Mouse (Mus musculus) cerebellum, adult 2 months (tissue): ENCODE results near the gene Ssh2. TPM values are rescaled to one million over a fixed set of nuclear protein-coding genes. Genes with fewer than 3 reads are reported as not detected.

Source experiments
- DNase-seq, 2 experiments: peaks; one replicate each; pipeline ENCODE4 v3.0.0; 2021
- H3K27ac ChIP-seq: fragments of 200-500 bp; 2 replicates; pipeline ENCODE4 v1.5.1; 2012; ENCODE audit warnings: low read length, control low read depth, inconsistent platforms; ENCODE audit not compliant: insufficient read depth
- H3K27me3 ChIP-seq: fragments of 200-500 bp; 2 replicates; pipeline ENCODE4 v1.6.1; 2012; ENCODE audit warnings: inconsistent platforms, mild to moderate bottlenecking, low read length, moderate library complexity; ENCODE audit not compliant: control insufficient read depth, insufficient read depth
- H3K4me1 ChIP-seq: fragments of 200-500 bp; 2 replicates; pipeline ENCODE4 v1.6.1; 2011; ENCODE audit warnings: low read length; ENCODE audit not compliant: control insufficient read depth, insufficient read depth
- H3K4me3 ChIP-seq: fragments of 200-500 bp; replicated peaks from 2 replicates; pipeline ENCODE3; 2011; ENCODE audit warnings: mild to moderate bottlenecking, low read depth, low read length, control low read depth; ENCODE audit not compliant: insufficient read depth
- CTCF ChIP-seq: fragments of 200-500 bp; IDR thresholded peaks from 2 replicates; pipeline ENCODE4 v1.5.1; 2011; ENCODE audit warnings: low read depth, mild to moderate bottlenecking, control low read depth, low read length, moderate library complexity, borderline replicate concordance; ENCODE audit not compliant: insufficient read depth
- POLR2A ChIP-seq: fragments of 200-500 bp; IDR thresholded peaks from 2 replicates; pipeline ENCODE4 v1.6.1; 2011; ENCODE audit warnings: low read length, control low read depth, borderline replicate concordance; ENCODE audit not compliant: insufficient read depth
- whole genome bisulfite sequencing: fragments of 180-500 bp; shearing (Covaris S2); methylation state at CpG from one replicate; pipeline ENCODE4 v1.1.7; 2018; 5-methylcytosine and 5-hydroxymethylcytosine counted together
- polyA plus RNA-seq: library from polyadenylated mRNA; depleted of rRNA; stranded (reverse); fragments of >200 nt; gene quantifications from 2 replicates; pipeline ENCODE4 v1.2.3, GENCODE M21; 2012

The Ssh2 gene
- polyA plus RNA-seq, 1 experiment: 14.3 TPM

DNA sequence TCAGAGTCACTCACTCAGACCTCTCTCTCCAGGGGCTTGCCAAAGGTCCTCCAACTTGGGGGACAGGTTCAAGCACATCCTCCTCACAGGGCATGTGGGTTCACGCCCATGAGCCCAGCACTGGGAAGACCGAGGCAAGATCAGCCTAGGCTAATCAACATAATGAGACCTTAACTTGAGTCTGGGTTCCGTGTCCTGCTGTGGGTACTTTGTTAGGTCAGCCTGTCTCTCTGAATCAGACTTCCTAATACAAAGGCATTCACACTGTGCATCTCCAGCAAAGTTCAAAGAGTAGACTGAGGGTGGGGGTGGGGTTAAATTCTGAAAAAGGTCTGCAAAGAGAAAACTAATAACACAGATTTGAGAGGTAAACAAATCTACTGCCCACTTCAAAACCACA lies 249.0 kb downstream of the Ssh2 start:
- no peak for DNase-seq
- Histone ChIP-seq H3K27me3 (no peaks in the 10 kb centered on the region), H3K4me1 (no peaks in the 10 kb centered on the region), H3K27ac (no peak overlapping the region), H3K4me3 (no peak overlapping the region)
- TF ChIP-seq POLR2A: no peak
- no peak for TF ChIP-seq CTCF
- 60% methylated on average over 3 of the region's 3 CpGs for WGBS

DNA sequence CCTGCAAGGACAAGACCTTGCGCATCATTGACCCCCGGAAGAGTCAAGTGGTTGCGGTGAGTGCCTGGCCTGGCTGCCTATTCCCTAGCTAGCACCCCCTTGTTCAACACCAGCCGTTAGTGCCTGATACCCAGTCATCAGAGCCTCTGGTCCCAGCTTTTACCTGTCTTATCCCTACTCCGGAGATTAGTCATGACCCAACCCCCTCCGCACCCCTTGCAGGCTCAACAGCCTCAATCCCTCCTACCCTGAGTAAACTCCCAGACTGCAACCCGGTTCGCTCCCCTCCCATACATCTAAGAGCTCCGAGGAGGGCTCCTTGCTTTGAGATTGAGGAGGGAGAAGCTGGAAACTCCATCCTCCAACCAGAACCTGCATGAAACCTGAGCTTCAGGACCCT lies 250.5 kb downstream of the Ssh2 start:
- H3K4me1 ChIP-seq: no peaks in the 10 kb centered on the region
- no peaks in the 10 kb centered on the region for H3K27me3 ChIP-seq
- no peak for TF ChIP-seq POLR2A
- no peak for TF ChIP-seq CTCF
- 54% methylated on average over 9 of the region's 9 CpGs for WGBS
- DNase-seq: no peak
- no peak overlapping the region for H3K27ac ChIP-seq
- H3K4me3 ChIP-seq: no peak overlapping the region

DNA sequence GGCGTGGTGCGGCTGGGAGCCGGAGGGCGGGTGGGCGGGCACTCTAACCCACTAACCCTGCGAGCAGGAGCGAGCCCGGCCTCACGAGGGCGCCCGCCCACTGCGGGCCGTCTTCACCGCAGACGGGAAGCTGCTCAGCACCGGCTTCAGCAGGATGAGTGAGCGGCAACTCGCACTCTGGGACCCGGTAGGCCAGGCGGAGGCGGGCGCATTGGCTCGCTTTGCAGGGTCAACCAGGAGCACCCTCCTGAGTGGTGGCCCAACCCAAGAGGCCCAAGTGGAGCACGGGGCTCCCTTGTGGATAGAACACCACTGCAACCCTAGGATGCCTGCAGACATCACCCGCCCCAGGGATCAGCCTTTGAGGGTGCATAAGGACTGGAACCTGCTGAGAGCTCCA lies 251.1 kb downstream of the Ssh2 start:
- Histone ChIP-seq H3K27ac (no peak overlapping the region), H3K4me3 (no peak overlapping the region), H3K4me1 (no peaks in the 10 kb centered on the region), H3K27me3 (no peaks in the 10 kb centered on the region)
- DNase-seq: peak; percentile 62 to 63
- peak; percentile 40; the same call in 1 of the 2 replicates for TF ChIP-seq CTCF
- no peak for TF ChIP-seq POLR2A
- WGBS: 11% methylated on average over 25 of the region's 25 CpGs

DNA sequence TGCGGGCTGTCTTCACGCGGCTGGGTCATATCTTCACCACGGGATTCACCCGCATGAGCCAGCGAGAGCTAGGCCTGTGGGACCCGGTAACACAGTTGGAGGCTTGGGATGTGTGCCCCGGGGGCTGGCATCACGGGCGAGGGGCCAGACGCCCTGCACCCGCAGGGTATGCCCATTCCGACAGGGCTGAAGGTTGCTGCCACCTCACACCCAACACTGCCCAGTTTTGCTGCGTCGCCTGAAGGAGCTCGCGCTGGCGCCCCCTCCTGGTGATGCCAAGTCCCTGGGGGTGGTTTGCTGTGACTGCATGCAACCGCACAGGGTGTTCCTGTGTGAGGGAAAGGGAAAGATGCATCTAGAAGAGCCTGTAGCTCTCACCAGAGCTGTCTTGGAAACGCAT lies 251.7 kb downstream of the Ssh2 start:
- H3K4me3 ChIP-seq: no peak overlapping the region
- WGBS: 7% methylated on average over 20 of the region's 20 CpGs
- no peaks in the 10 kb centered on the region for H3K27me3 ChIP-seq
- H3K4me1 ChIP-seq: no peaks in the 10 kb centered on the region
- peak; percentile 75 to 80 for DNase-seq
- H3K27ac ChIP-seq: no peak overlapping the region
- TF ChIP-seq POLR2A: no peak
- TF ChIP-seq CTCF: peak; percentile 75

DNA sequence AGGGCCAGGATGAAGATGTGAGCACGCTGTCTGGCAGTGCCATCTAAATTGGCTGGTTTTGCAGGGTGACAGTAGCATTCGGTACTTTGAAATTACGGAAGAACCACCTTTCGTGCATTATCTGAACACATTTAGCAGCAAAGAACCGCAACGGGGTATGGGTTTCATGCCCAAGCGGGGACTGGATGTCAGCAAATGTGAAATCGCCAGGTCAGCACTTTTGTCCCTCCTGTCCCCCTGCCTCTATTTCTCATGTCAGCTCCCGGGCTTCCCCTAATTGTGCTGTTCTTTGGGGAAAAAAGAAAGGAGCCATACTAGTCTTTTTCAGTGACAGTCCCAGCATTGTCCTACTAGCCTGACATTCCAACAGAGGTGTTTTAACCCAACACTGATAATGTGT lies 252.3 kb downstream of the Ssh2 start:
- Histone ChIP-seq H3K27ac (no peak overlapping the region), H3K27me3 (no peaks in the 10 kb centered on the region), H3K4me3 (no peak overlapping the region), H3K4me1 (no peaks in the 10 kb centered on the region)
- WGBS: 93% methylated on average over 9 of the region's 9 CpGs
- TF ChIP-seq CTCF (no peak), POLR2A (no peak)
- no peak for DNase-seq

DNA sequence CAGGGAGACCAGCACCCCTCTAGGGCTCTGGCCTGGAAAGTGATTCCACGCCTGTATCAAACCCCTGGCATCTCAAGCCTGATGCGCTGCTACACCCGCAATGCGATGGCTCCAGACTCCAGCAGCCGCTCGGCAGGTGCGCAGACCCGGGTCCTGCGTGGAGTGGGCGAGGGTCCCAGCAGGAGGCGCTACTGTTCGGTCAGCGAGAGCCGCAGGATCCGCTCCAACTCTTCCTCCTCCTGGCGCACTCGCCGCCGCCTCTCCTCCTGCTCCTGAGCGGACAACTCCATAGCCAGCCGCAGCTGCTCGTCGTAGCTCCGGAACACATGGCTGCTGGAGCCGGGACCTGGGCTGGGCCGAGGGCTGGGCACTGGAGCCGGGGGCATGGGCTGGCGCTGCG lies 255.3 kb downstream of the Ssh2 start:
- TF ChIP-seq CTCF: no peak
- no peak for TF ChIP-seq POLR2A
- DNase-seq: no peak
- Histone ChIP-seq H3K27ac (no peak overlapping the region), H3K4me3 (no peak overlapping the region), H3K27me3 (no peaks in the 10 kb centered on the region), H3K4me1 (peaks cover 5% of the 10 kb centered on the region)
- 75% methylated on average over 29 of the region's 29 CpGs for WGBS

DNA sequence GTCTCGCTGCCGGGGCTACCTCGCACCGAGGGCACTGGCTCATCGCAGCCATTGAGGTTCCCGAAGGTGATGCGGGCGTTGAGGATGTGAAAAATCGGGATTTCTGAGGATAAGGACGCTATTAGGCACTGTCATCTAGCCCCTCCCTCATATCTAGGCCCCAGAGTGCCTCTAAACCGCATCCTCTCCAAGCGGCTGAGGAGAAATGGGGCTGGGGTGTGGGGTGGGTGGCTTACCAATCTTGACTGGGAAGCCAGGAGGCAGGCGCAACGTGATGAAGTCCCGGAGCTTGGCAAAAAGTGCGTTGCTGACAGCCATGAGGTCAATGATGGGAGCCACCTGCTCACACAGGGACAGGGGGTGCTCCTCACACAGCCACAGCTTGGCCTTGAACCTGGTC lies 256.7 kb downstream of the Ssh2 start:
- peaks cover 11% of the 10 kb centered on the region for H3K4me1 ChIP-seq
- H3K4me3 ChIP-seq: no peak overlapping the region
- no peaks in the 10 kb centered on the region for H3K27me3 ChIP-seq
- TF ChIP-seq POLR2A: no peak
- TF ChIP-seq CTCF: no peak
- no peak for DNase-seq
- 88% methylated on average over 16 of the region's 16 CpGs for WGBS
- no peak overlapping the region for H3K27ac ChIP-seq

DNA sequence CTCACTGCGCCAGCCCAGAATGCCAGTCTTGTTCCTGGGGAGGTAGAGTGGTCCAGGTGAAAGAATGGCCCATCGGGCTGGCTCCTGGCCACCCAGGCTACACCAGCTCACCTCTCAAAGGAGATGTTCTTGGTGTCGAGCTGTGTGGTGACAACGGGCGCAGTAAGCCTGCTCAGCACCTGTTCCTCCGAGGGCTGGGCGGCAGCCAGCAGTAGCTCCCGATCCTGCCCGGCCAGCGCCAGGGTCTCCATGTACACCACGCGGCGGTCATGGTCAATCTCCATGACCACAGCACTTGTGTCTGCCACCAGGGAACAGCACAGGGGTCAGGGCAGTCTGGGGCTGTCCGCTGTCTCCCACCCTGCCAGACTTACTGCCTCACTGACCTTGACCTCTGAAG lies 260.1 kb downstream of the Ssh2 start:
- 46% methylated on average over 14 of the region's 14 CpGs for WGBS
- Histone ChIP-seq H3K4me1 (peaks cover 11% of the 10 kb centered on the region), H3K27me3 (no peaks in the 10 kb centered on the region), H3K27ac (no peak overlapping the region), H3K4me3 (no peak overlapping the region)
- no peak for DNase-seq
- TF ChIP-seq POLR2A: no peak
- TF ChIP-seq CTCF: no peak
